ENCODE assay signal across 28 mouse cellular contexts in genomic region chr14:11572395-11572784, GRCm38 (mm10). TPM values are rescaled to one million over a fixed set of nuclear protein-coding genes. Genes with fewer than 3 reads are reported as not detected.
A peak's percentile ranks its signal among the peaks of the same experiment; 100 is the strongest.
DNase-seq lines count a peak whose midpoint lies in the region; ATAC-seq and TF ChIP-seq lines count a peak whose summit lies in the region.
"Had no signal": no experiment of that assay in that cellular context is flagged by ENCODE, and none has a peak within 500 bp of the region (broad histone marks: within the 10 kb centered on the region; RNA-seq: fewer than 3 reads in every experiment).

No protein-coding gene starts in this region.

- H3K4me1 ChIP-seq in heart, embryonic 10.5 days: peaks cover 25% of the 10 kb centered on the region
- peaks cover 25% of the 10 kb centered on the region for H3K4me1 ChIP-seq in heart, embryonic 12.5 days (replicated peaks)
- H3K4me1 ChIP-seq in kidney, postnatal 0 days (replicated peaks; ENCODE audit: insufficient read depth, low read length): peaks cover 7% of the 10 kb centered on the region; the same call in 1 of the 2 replicates
- H3K4me1 ChIP-seq in E14TG2a.4 (replicated peaks; ENCODE audit: low read depth, low read length): peaks cover 71% of the 10 kb centered on the region

- no peaks in the 10 kb centered on the region for H3K36me3 ChIP-seq in heart, embryonic 10.5 days
- H3K36me3 ChIP-seq in heart, embryonic 12.5 days: no peaks in the 10 kb centered on the region
- no peaks in the 10 kb centered on the region for H3K36me3 ChIP-seq in kidney, postnatal 0 days (ENCODE audit: insufficient read depth, low read length)
- H3K36me3 ChIP-seq in E14TG2a.4 (ENCODE audit: insufficient read depth, low read length): no peaks in the 10 kb centered on the region
- H3K36me3 ChIP-seq: embryonic facial prominence, embryonic 10.5 days; embryonic facial prominence, embryonic 13.5 days; forebrain, embryonic 12.5 days; forebrain, embryonic 15.5 days; G1E; heart, embryonic 15.5 days; hindbrain, embryonic 10.5 days; hindbrain, embryonic 13.5 days had no signal

- no peak for DNase-seq in heart, embryonic 10.5 days (ENCODE audit: low spot score)
- DNase-seq in kidney, postnatal 0 days (ENCODE audit: low spot score): no peak
- DNase-seq in kidney, postnatal 36 days: no peak
- DNase-seq in 3T3-L1 (ENCODE audit: low read depth, low spot score): peak; percentile 1
- DNase-seq in urinary bladder, postnatal 36 days (ENCODE audit: low spot score in 2 of 2): no peak
- no peak for DNase-seq in adrenal gland, adult 18-20 months (ENCODE audit: low spot score in 2 of 2)
- DNase-seq: cerebellum, adult 11-12 months; cerebellum, adult 8-10 months; cerebellum, postnatal 10 days; cerebellum, postnatal 36 days; embryo, embryonic 11 days; gastrocnemius, postnatal 10 days; heart, adult 11 months; heart, postnatal 36 days had no signal

- no peak overlapping the region for H3K4me3 ChIP-seq in heart, embryonic 10.5 days
- H3K4me3 ChIP-seq in heart, embryonic 12.5 days: no peak overlapping the region
- H3K4me3 ChIP-seq in kidney, postnatal 0 days (replicated peaks; ENCODE audit: low read depth, low read length): no peak overlapping the region
- peak overlapping the region; percentile 7; the same call in 1 of the 2 replicates for H3K4me3 ChIP-seq in E14TG2a.4 (replicated peaks; ENCODE audit: low read length)
- H3K4me3 ChIP-seq: embryonic facial prominence, embryonic 10.5 days; embryonic facial prominence, embryonic 13.5 days; erythroblast, embryonic 14.5 days; forebrain, embryonic 12.5 days; forebrain, embryonic 15.5 days; heart, embryonic 15.5 days; hindbrain, embryonic 10.5 days; hindbrain, embryonic 13.5 days had no signal

- no peaks in the 10 kb centered on the region for H3K9me3 ChIP-seq in heart, embryonic 10.5 days
- H3K9me3 ChIP-seq in heart, embryonic 12.5 days (replicated peaks): no peaks in the 10 kb centered on the region; the same call in 1 of the 2 replicates
- H3K9me3 ChIP-seq in kidney, postnatal 0 days (replicated peaks; ENCODE audit: low read length): no peaks in the 10 kb centered on the region
- H3K9me3 ChIP-seq in E14TG2a.4 (ENCODE audit: low read length): no peaks in the 10 kb centered on the region
- H3K9me3 ChIP-seq: embryonic facial prominence, embryonic 10.5 days; embryonic facial prominence, embryonic 13.5 days; forebrain, embryonic 12.5 days; forebrain, embryonic 15.5 days; heart, embryonic 15.5 days; hindbrain, embryonic 10.5 days; hindbrain, embryonic 13.5 days had no signal

- H3K27me3 ChIP-seq in heart, embryonic 10.5 days (ENCODE audit: insufficient read depth, poor library complexity, severe bottlenecking): no peaks in the 10 kb centered on the region
- no peaks in the 10 kb centered on the region for H3K27me3 ChIP-seq in heart, embryonic 12.5 days (replicated peaks)
- no peaks in the 10 kb centered on the region for H3K27me3 ChIP-seq in kidney, postnatal 0 days (ENCODE audit: insufficient read depth, low read length)
- H3K27me3 ChIP-seq in E14TG2a.4 (ENCODE audit: insufficient read depth, low read length): no peaks in the 10 kb centered on the region
- H3K27me3 ChIP-seq: embryonic facial prominence, embryonic 13.5 days; forebrain, embryonic 12.5 days; forebrain, embryonic 15.5 days; heart, embryonic 15.5 days; hindbrain, embryonic 13.5 days; Patski had no signal

- H3K27ac ChIP-seq in heart, embryonic 10.5 days: peak overlapping the region; percentile 42; the same call in 1 of the 2 replicates
- H3K27ac ChIP-seq in heart, embryonic 12.5 days (ENCODE audit: poor library complexity, severe bottlenecking): no peak overlapping the region
- no peak overlapping the region for H3K27ac ChIP-seq in kidney, postnatal 0 days
- H3K27ac ChIP-seq: embryonic facial prominence, embryonic 10.5 days; embryonic facial prominence, embryonic 13.5 days; forebrain, embryonic 12.5 days; forebrain, embryonic 15.5 days; heart, embryonic 15.5 days; hindbrain, embryonic 10.5 days; hindbrain, embryonic 13.5 days had no signal

- no peak overlapping the region for H3K9ac ChIP-seq in heart, embryonic 12.5 days
- H3K9ac ChIP-seq in kidney, postnatal 0 days (ENCODE audit: low read depth, low read length): no peak overlapping the region
- H3K9ac ChIP-seq: embryonic facial prominence, embryonic 13.5 days; forebrain, embryonic 12.5 days; forebrain, embryonic 15.5 days; heart, embryonic 15.5 days; hindbrain, embryonic 13.5 days had no signal

- no peak overlapping the region for H3K4me2 ChIP-seq in heart, embryonic 12.5 days
- no peak overlapping the region for H3K4me2 ChIP-seq in kidney, postnatal 0 days (ENCODE audit: low read length)
- H3K4me2 ChIP-seq: embryonic facial prominence, embryonic 13.5 days; forebrain, embryonic 12.5 days; forebrain, embryonic 15.5 days; heart, embryonic 11.5 days; heart, embryonic 15.5 days; hindbrain, embryonic 13.5 days had no signal

- TF ChIP-seq CTCF in kidney, postnatal 0 days (IDR thresholded peaks at IDR 0.05; ENCODE audit: low read depth): no peak
- no peak for TF ChIP-seq CTCF in E14TG2a.4 (conservative IDR thresholded peaks at IDR 0.05; ENCODE audit: low read length)

- 80% methylated on average over 2 of the region's 2 CpGs for WGBS in heart, embryonic 10.5 days
- WGBS in heart, embryonic 12.5 days: 84% methylated on average over 2 of the region's 2 CpGs
- WGBS in kidney, postnatal 0 days: 93% methylated on average over 2 of the region's 2 CpGs

- no peak for ATAC-seq in heart, embryonic 12.5 days (ENCODE audit: insufficient number of reproducible peaks, low FRiP score)
- 0 out of 2 replicates have a peak, but pooled peaks have one; percentile 10 for ATAC-seq in kidney, postnatal 0 days (replicated peaks; ENCODE audit: low FRiP score, low read depth)
- ATAC-seq: forebrain, embryonic 15.5 days; hindbrain, embryonic 16.5 days; Patski had no signal

RNA-seq across cellular contexts. Expression of gene Ptprg, which starts 19.1 kb away (rescaled TPM):
- 22.2 and 22.8 TPM in 2 replicates for polyA plus RNA-seq in heart, embryonic 10.5 days (2016; fragmentation: Nextera tagmentation; extraction: Ambion mirVana)
- polyA plus RNA-seq in heart, embryonic 12.5 days (2016; fragmentation: Nextera tagmentation; extraction: Ambion mirVana): 17.8 and 25.9 TPM in 2 replicates
- 23.5 and 24.1 TPM in 2 replicates for polyA plus RNA-seq in kidney, postnatal 0 days (2015; fragmentation: Nextera tagmentation; extraction: Ambion mirVana)
- total RNA-seq in adrenal gland, adult 18-20 months (2021): 100 to 1,000 TPM in 1 of 2 experiments, 10 to 100 TPM in 1; 78.0 to 111 TPM
- polyA plus RNA-seq: erythroblast, embryonic 14.5 days; G1E had no signal
